Mouse (Mus musculus) spleen, adult 12 weeks (tissue): Measurements from ENCODE around the gene Agr3.

ENCODE experiments used
- DNase-seq: peaks from one replicate; pipeline ENCODE4 v3.0.0; 2022; ENCODE audit warnings: low spot score

Gene Agr3

DNA sequence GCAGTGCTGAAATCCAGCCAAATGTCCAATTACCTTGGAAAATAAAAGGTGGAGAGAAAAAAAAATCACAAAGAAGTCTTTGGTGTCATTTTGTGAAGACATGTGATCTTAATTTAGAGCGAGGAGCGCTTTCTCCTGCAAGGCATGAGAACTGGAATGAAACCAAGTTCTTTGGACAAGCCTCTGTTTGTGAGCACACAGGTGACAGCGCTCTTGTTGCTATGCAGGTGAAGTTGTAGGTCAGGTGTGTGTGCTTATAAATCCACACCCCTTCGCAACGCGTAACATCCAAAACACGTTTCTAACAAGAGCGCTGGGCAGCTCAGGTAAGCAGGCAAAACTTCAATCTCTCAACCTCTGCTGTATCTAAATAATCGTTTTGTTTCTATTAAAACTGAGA lies at the start of gene Agr3:
Agr3 (plus strand) TSS at position 219 of the 400 bp plus-strand sequence.
- no peak for DNase-seq

DNA sequence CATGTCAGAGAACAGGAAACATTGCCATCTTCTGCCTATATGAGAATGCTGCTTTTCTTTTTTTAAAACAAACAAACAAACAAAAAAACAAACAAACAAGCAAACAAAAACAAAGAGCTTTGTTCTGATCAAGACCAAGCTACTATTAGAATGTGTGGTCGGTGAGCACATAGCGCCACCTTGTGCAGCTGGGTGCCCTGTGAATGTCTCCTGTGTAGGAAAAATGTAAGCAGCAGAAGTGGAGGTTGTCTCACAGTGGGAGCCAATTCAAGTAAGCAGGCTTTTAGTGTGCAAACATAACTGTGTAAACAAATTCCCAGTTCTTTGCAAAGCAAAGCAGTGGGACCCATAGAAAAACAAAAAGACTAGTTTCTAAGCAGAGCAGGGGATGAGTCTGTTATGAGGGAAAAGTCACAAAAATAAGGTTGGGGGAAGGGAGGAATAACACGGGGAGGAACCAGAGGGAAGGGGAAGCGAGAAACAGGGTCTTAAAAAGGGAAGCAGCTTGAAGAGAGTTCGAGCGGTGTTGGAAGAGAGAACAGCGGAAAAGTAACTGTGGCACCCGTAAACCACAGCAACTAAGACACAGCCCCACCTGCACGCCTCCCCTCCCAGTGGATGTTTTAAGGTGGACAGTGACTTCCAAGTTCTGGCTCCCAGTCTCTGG lies 40.4 kb upstream of the Agr3 start:
- DNase-seq: no peak

DNA sequence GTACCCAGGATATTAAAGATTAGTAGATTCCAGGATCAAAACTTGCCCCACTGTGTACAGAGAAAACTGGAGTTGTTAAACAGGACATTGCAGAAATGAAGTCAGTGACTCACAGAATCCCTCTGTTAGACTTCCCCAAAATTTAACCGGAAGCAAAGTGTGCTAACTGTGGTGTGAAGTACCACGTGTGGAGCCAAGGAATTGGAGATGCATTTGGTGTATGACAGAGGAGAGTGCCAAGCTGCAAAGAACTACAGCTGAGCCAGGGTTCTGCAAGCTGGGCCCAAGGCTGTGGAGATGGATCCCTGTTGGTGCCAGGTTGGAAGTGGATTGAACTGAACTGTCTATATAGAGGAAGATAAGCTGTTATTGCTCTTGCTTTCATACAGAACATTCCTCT lies 36.0 kb upstream of the Agr3 start:
- no peak for DNase-seq

DNA sequence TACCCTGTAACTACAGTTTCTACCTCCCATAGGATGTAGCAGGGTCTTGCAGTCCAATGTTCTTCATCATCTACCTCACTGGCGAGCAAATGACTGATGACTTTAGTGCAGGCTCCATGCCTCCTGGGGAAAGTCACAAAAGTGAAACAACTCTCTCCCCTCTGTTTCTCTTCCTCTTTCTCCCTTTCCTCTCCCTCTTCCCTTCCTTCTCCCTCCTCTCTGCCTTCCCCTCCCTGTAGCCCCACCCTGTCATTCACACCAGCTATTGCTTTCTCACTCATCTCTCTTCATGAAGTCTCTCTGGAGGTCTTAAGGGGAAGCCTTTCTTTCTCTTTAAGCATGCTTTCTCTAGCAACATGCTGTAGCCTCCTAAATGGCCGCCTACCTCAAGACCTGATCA lies 34.7 kb upstream of the Agr3 start:
- DNase-seq: no peak

DNA sequence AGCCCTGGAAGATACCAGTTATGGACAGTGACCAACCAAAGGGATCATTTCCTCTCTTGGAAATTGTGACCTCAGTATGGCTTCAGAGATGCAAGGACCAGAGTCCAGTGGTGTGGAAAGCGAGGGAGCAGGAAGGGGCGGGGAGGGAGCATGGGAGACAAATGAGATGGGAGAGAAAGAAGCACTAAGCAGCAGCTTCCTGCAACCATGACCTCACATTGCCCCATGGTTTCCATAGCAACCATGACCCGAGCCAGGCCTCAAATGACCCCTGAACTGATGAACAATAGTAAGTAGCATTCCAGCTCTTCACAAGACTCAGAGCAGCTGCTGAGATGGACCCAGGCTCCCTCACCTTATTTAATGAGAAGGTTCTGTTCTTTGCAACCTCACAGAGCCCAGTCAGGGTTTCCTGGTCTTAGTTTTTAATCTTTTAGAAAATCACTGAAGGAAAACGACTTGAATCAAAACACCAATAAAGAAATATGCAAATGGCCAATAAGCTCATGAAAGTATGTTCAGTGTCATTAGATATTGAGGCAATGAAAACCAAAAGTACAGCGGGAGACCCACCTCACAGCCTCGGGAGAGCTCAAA lies 31.0 kb upstream of the Agr3 start:
- DNase-seq: no peak

DNA sequence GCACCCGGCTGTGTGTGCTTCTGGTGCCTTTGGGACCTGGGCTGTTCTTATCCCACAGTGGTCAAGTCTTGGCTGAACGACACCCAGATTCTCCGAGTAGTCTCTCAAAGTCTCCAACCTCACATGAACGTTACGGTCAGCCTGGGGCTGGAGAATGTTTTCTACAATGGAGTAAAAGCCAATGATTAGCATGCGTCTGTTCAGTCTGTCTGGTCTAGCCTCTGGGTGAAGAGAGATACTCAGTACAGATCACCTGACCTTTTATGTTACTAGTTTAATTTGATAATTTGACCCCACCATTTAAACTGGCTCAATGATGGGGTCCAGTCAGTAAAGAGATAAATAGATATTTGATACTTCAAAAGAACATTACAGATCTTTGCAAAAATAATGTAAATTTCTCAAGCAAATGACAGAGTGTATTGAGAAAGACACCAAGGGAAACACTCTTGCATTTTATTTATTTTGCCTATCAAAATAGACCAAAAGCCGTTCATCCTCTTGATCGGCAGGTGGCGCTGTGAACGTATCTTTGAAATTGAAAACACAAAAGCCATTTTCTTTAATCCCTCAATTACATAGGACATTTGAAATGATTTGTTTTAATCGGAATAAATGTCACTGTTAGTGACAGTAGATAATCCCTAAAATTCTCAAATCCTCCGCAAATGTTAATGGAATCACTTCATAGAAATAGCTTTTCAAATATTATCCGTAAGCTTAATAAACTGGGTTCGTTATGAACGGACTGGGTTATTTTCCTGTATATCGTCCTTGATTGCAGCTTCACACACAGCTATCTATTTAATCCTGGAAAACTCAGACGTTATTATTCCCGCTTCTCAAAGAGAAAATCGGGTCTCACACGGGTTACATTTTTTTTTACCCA lies 29.3 kb upstream of the Agr3 start:
- DNase-seq: peak; percentile 7

DNA sequence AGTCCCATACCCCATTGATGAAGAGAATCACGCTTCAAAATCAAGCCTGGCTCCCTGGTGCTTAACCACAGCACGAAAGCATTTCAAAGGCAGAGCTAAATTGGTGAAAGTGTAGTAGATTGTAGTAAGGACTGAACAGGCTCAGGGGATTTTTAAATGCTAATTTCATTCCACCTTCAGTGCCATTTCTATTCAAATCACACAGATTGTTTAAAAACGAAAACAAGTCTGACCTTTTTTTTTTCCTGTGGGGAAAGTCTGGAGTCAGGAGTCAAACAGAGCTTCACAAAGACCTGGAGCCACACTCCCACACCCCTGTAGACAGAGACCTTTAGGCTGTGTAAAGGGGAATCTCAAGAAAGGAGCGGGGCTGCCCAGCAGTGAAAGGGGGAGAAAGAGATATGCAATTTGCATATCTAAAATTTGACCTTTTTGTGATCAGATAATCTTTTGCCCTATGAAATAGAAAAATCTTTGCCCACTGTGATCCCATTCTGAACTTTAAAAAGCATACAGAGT lies 28.6 kb upstream of the Agr3 start:
- DNase-seq: no peak

DNA sequence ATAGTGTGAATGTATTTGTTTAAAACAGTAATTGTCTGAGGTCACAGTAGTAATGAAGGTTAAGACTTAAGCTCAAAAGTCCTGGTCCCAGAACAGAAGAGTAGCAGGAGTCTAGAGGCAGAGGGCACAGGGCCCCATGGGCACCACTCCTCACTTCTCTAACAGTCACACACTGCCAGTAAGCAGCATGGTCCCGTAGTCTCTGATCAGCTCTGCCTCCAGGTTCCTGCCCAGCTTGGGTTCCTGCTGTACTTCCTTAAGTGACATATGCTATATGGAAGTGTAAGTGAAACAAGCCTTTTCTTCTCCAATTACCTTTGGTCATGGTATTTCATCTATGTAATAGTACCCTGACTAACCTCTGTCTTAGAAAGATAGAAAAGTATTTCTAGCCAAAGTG lies 14.8 kb upstream of the Agr3 start:
- no peak for DNase-seq

DNA sequence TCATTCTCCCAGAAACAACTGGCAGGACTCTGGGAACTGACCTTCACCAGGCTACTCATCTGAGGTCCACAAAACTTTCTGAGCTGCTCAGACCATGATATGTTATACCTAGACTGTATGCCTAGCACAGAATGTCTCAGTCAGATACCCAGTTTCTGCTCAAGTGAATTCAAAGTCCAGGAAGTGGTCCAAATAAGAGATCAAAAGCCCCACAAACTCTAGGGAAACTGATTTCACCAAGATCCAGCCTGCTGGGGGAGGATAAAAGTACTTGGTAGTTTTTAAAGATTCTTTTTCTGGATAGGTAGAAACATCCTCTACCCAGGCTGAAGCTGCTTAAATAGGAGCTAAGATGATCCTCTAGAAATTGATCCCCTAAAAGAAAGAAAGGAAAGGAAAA lies 9.6 kb upstream of the Agr3 start:
- DNase-seq: no peak

DNA sequence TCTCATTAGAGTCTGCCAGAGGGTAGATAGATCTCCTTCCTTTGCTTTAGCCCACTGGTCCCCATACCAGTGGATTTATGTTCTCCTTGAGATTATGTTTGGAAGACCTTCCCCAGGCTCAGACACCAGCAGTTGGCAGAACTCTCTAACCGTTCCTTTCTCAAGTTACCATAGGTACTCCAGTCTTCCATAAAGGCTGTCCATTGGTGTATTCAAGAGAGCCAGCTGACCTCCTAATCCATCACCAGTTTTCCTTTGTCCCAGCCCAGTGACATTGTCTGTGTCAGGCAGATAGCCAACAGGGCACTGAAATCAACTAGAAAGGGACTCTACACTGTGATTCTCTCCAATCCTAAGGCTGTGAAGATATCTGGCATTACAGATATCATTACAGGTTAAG lies 9.0 kb upstream of the Agr3 start:
- no peak for DNase-seq

DNA sequence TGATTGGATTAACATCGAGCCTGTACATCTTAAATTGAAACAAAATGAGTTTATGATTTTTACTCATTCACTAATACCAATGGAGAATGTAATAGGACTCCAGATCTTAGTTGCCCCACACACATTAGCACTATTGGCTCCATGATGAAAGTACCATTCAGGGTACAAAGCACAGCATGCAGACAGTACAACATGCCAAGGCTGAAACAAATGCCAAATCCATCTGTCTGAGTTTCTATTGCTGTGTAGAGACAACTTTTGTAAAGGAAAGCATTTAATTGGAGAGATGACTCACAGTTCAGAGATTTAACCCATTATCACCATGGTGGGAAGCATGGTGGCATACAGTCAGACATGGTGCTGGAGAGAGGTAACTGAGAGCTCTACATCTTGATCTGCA lies 7.4 kb upstream of the Agr3 start:
- DNase-seq: no peak

DNA sequence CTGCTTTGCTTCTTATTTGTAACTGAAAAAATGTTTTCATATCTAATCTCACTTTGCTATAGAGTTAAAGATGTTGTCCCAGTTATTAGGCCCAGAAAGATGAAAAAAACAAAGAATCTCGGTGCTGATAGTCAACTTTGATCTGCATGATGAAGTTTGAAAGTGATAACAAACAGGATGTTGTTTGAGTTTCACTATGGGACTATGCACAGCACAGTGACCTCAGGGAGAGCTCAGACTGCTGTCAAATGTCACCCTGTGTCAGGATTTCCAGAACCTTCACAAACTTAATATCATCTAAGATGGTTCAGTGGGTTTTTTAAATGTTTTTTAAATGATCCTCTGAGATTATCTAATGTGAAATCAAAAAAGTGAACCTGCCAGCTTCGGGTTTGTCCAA lies 2.4 kb downstream of the Agr3 start:
- no peak for DNase-seq

DNA sequence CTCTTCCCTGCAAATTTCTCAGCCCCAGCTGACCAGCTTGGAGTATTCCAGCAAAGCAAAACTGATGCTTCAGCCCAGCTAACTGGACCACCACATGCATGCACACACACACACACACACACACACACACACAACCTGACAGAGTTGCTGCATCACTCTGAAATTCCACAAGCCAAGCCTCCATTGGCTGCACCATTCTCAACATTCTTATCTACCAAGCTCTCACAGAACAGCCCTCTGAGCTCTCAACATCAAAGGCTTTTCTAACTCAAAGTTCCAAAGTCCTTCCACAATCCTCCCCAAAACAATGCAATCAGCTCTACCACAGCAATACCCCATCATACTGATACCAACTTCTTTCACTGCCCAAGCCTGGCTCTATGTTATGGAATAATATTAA lies 7.4 kb downstream of the Agr3 start:
- DNase-seq: no peak

DNA sequence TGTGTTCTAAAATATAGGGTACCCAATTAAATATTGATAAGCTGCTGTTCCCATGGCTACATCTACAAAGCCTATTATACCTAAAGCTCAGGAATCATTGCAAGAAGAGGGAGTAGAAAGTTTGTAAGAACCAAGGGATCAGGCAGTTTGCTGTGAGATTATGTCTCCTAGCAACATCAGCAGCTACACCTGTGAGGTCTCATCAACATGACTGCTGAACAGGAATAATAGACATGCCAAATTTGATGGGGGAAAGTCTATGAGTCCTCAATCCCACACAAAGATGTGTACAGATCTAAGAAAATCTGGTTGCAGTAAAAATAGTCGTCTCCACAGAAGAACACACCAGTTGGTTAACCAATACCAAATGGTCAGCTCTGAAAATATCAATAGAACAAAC lies 26.3 kb downstream of the Agr3 start:
- DNase-seq: no peak

DNA sequence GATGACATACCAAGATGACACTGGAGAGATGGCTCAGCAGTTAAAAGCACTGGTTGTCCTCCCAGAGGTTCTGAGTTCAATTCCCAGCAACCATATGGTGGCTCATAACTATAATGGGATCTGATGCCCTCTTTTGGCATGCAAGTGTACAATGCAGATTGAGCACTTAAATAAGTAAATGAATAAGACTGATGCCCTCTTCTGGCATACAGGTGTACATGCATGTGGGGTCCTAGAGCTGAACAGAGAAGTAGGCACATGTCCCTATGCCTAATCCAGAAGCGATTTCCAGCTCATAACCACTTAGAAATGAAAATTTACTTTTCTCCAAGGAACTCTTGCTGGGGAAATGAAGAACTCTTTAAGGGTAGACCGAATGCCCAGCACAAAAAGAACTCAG lies 31.8 kb downstream of the Agr3 start:
- DNase-seq: no peak

DNA sequence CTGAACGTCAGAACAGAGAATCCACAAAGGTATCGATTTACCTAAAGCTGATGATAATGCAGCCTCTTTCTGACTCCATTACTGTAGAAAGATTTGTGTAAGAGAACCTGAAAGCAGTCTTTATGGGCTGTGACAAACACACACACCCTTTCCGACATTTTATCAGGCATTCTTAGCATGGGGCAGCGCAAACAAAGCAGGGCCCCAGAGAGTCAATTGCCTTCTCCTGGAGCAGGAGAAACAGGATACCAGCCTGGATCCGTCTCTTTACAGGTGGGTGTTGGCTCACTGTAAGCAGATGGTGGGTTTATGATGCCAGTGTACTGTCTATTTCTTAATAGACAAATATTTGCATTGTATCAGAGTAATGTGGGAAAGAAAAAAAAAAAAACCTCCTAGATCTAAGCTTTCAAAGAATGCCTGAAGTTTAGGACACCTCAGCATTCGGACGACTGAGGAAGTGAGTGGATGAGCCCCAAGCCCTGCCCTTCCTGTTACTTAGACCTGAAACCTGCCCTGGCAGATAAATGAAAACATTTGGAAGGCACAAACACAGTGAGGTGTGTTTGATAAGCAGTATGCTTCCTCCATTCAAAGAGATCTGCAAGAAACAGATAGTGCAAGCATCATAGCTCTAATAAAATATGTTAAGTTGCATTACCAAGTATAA lies 40.8 kb downstream of the Agr3 start:
- no peak for DNase-seq

DNA sequence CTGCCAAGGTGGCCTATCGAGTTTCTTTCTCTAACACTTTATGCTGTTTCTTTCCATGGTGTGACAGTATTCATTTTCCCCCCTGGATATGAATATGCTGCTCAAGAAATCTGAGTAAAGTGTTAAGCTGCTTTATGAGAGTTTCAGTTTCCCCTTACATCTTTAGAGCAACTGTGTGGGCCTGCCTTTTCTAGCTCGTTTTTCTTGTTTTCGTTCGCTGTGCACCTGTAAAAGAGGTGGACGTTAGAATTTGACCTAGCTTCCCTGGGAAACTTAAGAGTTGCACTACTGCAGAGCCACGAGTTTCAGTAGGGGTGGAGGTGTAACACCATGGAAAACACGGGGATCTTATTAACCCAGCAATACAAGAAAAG lies 41.3 kb downstream of the Agr3 start:
- DNase-seq: no peak

DNA sequence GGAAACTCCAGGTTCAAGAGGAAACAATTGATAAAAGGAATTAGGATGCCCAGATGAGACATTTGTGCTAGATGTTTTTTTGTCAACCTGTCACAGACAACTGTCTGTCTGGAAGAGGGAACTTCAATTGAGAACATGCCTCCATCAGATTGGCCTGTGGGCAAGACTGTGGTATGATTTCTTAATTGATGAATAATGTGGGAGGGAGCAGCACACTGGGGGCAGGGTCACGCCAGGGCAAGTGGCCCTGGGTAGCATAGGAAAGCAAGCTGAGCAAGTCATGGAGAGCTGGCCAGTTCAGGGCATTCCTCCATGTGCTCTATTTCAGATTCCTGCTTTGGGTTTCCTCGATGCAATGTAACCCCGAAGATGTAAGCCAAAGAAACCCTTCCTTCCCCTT lies 50.5 kb downstream of the Agr3 start:
- DNase-seq: no peak

DNA sequence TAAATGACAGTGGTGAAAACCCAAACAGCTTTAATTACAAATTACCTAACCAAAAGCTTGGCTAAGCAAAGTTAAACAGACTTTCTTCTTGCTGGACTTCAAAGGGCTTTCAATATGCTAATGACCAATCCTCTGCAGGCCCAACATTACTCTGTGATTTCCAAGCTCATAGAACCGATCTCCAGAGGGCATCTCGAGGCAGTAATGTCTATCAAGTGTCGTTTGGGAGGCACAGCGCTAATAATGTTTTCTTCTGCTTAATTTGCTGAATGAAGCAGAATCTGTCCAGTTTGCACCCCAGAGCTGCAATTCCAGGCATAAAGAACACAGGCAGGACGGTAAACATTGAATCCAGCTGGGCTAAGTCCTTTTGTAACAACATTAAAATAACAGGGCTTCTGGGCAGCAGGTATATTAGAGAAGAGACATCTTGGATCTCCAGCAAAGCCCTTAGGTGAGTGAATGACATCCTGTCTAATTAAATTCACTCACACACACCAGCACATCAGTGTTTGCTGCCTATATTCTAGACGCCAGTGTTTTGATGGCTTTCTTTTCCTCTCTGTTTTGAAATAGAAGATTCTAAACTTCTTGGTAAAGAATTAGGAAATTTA lies 52.3 kb downstream of the Agr3 start:
- no peak for DNase-seq

DNA sequence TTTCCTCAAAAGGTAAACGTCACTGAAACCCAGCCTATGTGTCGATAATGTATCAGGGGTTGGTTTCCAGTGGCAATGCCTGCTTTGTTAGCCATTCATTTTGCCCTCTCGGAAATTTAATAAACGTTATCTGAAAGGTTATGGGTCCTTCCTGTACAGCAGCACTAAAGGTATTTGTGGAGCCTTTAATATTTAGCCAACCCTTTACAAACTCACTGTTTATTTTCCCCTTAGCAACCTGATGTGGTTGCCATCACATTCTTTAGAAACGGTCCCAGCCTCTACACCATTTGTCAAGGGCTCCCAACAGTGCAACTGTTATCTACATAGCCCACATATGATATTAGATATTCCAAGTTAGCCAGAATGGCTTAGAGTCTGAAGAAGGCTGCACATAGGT lies 54.2 kb downstream of the Agr3 start:
- DNase-seq: no peak

DNA sequence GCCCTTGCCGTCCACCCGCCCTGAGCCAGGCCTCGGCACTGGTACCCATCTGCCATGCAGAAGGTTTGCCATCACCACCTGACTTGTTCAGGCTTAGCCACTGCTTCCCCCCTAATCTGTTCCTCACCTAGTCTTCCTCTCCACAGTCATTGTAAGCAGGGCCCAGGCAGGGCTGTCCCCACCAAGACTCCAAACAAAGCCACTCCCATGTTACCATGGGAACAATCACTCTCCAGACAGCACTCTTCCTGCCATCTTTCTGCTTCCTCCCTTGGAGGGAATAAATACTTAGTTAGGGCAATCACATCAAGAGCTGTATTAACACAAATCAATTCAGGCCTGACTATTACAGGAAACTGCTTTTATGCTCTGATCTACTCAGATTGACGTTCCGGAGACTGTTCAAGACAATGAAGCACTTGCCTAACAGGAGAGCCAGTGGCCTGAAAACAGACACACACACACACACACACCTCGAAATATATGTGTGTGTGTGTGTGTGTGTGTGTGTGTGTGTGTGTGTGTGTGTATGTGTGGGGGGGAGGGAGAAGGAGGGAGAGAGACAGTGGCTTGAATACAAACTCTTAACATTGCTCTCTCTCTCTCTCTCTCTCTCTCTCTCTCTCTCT lies 56.4 kb downstream of the Agr3 start:
- no peak for DNase-seq

DNA sequence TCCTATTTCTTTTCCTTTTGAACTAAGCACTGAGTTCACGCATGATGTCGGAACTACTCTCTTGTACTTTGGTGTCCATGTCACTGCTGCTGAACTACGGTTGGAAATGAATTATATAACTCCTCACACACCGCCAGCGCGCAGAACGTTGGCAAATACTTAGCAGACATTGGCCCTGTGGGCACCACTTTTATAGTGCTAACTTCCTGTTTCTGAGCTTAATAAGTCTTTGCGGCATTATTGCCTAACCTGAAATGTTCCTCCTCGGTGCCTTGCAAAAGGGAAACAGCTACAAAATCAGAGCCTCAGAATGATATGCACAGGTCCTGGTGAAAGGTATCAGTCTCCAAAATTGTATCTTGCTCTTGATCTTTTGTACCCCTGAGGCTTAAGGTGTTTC lies 58.1 kb downstream of the Agr3 start:
- DNase-seq: no peak
